Mouse (Mus musculus) kidney, adult 2 months (tissue): ENCODE measurements around the gene Cox7a2.

Experiments used
- CTCF ChIP-seq: fragments of 200-500 bp; conservative IDR thresholded peaks from 2 replicates; pipeline ENCODE4 v1.5.1; 2011; ENCODE audit warnings: low read depth, mild to moderate bottlenecking, control low read depth, low read length, moderate library complexity, mixed read lengths; ENCODE audit not compliant: insufficient read depth, insufficient read length
- POLR2A ChIP-seq: fragments of 200-500 bp; IDR thresholded peaks from one replicate; pipeline ENCODE4 v1.6.1; 2011; ENCODE audit warnings: low read depth, low read length, control low read depth

GRCm38 (mm10) chr9:79720143-79720542 is 39.5 kb downstream of the Cox7a2 start:
- TF ChIP-seq CTCF (no peak), POLR2A (no peak)
